Mouse (Mus musculus) heart, postnatal 0 days (tissue): ENCODE measurements at regions not wholly inside any gene's neighbourhood (a gene's known extent, or its start where the extent isn't known, plus 50 kb on each side); places are given as distances from the start of the nearest gene placed in this dataset.

Experiments used
- ATAC-seq: fragments of 200-750 bp; cut with Nextera tagmentation; 2 replicates; pipeline ENCODE4 v1.8.0; 2017; ENCODE audit warnings: low read depth, moderate number of reproducible peaks, moderate library complexity; ENCODE audit not compliant: insufficient read depth
- DNase-seq: peaks from one replicate; pipeline ENCODE4 v3.0.0-alpha.2; 2016; ENCODE audit warnings: low spot score
- H3K27ac ChIP-seq: fragments of 300-500 bp; sonication (generic); 2 replicates; pipeline ENCODE4 v1.5.1; 2014; ENCODE audit warnings: low read depth, mild to moderate bottlenecking
- H3K27me3 ChIP-seq: fragments of 300-500 bp; sonication (generic); 2 replicates; pipeline ENCODE4 v1.6.1; 2014; ENCODE audit warnings: low read length, mixed read lengths; ENCODE audit not compliant: control insufficient read depth, insufficient read depth
- H3K36me3 ChIP-seq: fragments of 300-500 bp; sonication (generic); replicated peaks from 2 replicates; pipeline ENCODE4 v1.6.1; 2014; ENCODE audit warnings: low read length, mixed read lengths; ENCODE audit not compliant: control insufficient read depth, insufficient read depth
- H3K4me1 ChIP-seq: fragments of 300-500 bp; sonication (generic); 2 replicates; pipeline ENCODE4 v1.6.1; 2014; ENCODE audit warnings: antibody characterized with exemption; ENCODE audit not compliant: control insufficient read depth, insufficient read depth
- H3K4me2 ChIP-seq: fragments of 300-500 bp; sonication (generic); 2 replicates; pipeline ENCODE4 v1.6.1; 2014; ENCODE audit warnings: low read depth, mild to moderate bottlenecking, low read length, moderate library complexity
- H3K4me3 ChIP-seq: fragments of 300-500 bp; sonication (generic); 2 replicates; pipeline ENCODE4 v1.5.1; 2014; ENCODE audit warnings: low read depth, low read length
- H3K9ac ChIP-seq: fragments of 300-500 bp; sonication (generic); replicated peaks from 2 replicates; pipeline ENCODE4 v1.6.1; 2014; ENCODE audit warnings: low read depth, low read length, mixed read lengths
- H3K9me3 ChIP-seq: fragments of 300-500 bp; sonication (generic); replicated peaks from 2 replicates; pipeline ENCODE4 v1.6.1; 2016; ENCODE audit warnings: low read length; ENCODE audit not compliant: control insufficient read depth
- CTCF ChIP-seq: IDR thresholded peaks from 2 replicates; pipeline ENCODE4 v1.5.1; 2016; ENCODE audit warnings: antibody characterized with exemption, control low read depth, low read depth
- EP300 ChIP-seq: IDR thresholded peaks from 2 replicates; pipeline ENCODE4 v1.6.1; 2016; ENCODE audit warnings: antibody characterized with exemption, low read depth
- WGBS: fragments of 180-500 bp; shearing (Covaris S2); extraction: QIAGEN DNeasy Blood & Tissue Kit; methylation state at CpG from one replicate; pipeline ENCODE4 v1.1.7; 2014; 5-methylcytosine and 5-hydroxymethylcytosine counted together

GRCm38 (mm10) chr19:36178828-36179251 is 58.9 kb upstream of the Ankrd1 start:
- Histone ChIP-seq H3K27me3 (no peaks in the 10 kb centered on the region), H3K36me3 (no peaks in the 10 kb centered on the region), H3K9me3 (no peaks in the 10 kb centered on the region), H3K4me2 (no peak overlapping the region), H3K4me3 (no peak overlapping the region), H3K9ac (no peak overlapping the region), H3K4me1 (peaks cover 7% of the 10 kb centered on the region; the same call in 1 of the 2 replicates), H3K27ac (peak overlapping the region; percentile 57)
- TF ChIP-seq CTCF (peak; percentile 51), EP300 (no peak)
- ATAC-seq (peak; percentile 83), DNase-seq (peak; percentile 78)
- WGBS: 22% methylated on average over 6 of the region's 6 CpGs

- no peak overlapping the region for H3K4me3 ChIP-seq
- WGBS: 82% methylated on average over 7 of the region's 7 CpGs
- H3K27ac ChIP-seq: no peak overlapping the region
- no peak overlapping the region for H3K4me2 ChIP-seq
- no peak for TF ChIP-seq CTCF
- no peak for TF ChIP-seq EP300
- no peaks in the 10 kb centered on the region for H3K9me3 ChIP-seq
- H3K27me3 ChIP-seq: no peaks in the 10 kb centered on the region
- DNase-seq: no peak
- no peaks in the 10 kb centered on the region for H3K36me3 ChIP-seq
- H3K9ac ChIP-seq: no peak overlapping the region
- no peak for ATAC-seq
- peaks cover 7% of the 10 kb centered on the region; the same call in 1 of the 2 replicates for H3K4me1 ChIP-seq
Observed at GRCm38 (mm10) chr19:36180329-36180728, 60.4 kb upstream of the Ankrd1 start.

- no peak overlapping the region for H3K4me3 ChIP-seq
- no peaks in the 10 kb centered on the region for H3K36me3 ChIP-seq
- no peak overlapping the region for H3K9ac ChIP-seq
- H3K27me3 ChIP-seq: no peaks in the 10 kb centered on the region
- peaks cover 7% of the 10 kb centered on the region; the same call in 1 of the 2 replicates for H3K4me1 ChIP-seq
- WGBS: 77% methylated on average over 2 of the region's 2 CpGs
- no peaks in the 10 kb centered on the region for H3K9me3 ChIP-seq
- DNase-seq (no peak), ATAC-seq (no peak)
- H3K27ac ChIP-seq: no peak overlapping the region
- no peak for TF ChIP-seq CTCF
- TF ChIP-seq EP300: no peak
- no peak overlapping the region for H3K4me2 ChIP-seq
Observed at GRCm38 (mm10) chr19:36181535-36181934, 61.6 kb upstream of the Ankrd1 start.

GRCm38 (mm10) chr19:36183127-36183526 is 63.2 kb upstream of the Ankrd1 start:
- TF ChIP-seq CTCF (peak; percentile 97), EP300 (no peak)
- Histone ChIP-seq H3K4me2 (no peak overlapping the region), H3K36me3 (no peaks in the 10 kb centered on the region), H3K9me3 (no peaks in the 10 kb centered on the region), H3K27me3 (no peaks in the 10 kb centered on the region), H3K4me1 (peaks cover 10% of the 10 kb centered on the region; the same call in 1 of the 2 replicates), H3K27ac (no peak overlapping the region), H3K4me3 (no peak overlapping the region), H3K9ac (no peak overlapping the region)
- WGBS: 6% methylated on average over 2 of the region's 2 CpGs
- DNase-seq (peak; percentile 89), ATAC-seq (peak; percentile 83)

GRCm38 (mm10) chr19:36189662-36190061 is 69.8 kb upstream of the Ankrd1 start:
- no peak overlapping the region for H3K27ac ChIP-seq
- DNase-seq: no peak
- no peak overlapping the region for H3K4me2 ChIP-seq
- no peak for ATAC-seq
- no peak overlapping the region for H3K4me3 ChIP-seq
- H3K9me3 ChIP-seq: peaks cover 6% of the 10 kb centered on the region; the same call in 1 of the 2 replicates
- 94% methylated on average over 5 of the region's 5 CpGs for WGBS
- H3K4me1 ChIP-seq: peaks cover 7% of the 10 kb centered on the region
- H3K27me3 ChIP-seq: no peaks in the 10 kb centered on the region
- no peaks in the 10 kb centered on the region for H3K36me3 ChIP-seq
- TF ChIP-seq EP300 (no peak), CTCF (no peak)
- H3K9ac ChIP-seq: no peak overlapping the region

GRCm38 (mm10) chr19:36191641-36192040 is 71.7 kb upstream of the Ankrd1 start:
- TF ChIP-seq EP300 (no peak), CTCF (no peak)
- no peak for ATAC-seq
- Histone ChIP-seq H3K36me3 (no peaks in the 10 kb centered on the region), H3K9me3 (peaks cover 6% of the 10 kb centered on the region; the same call in 1 of the 2 replicates), H3K9ac (no peak overlapping the region), H3K4me1 (peaks cover 7% of the 10 kb centered on the region), H3K27ac (no peak overlapping the region), H3K4me3 (no peak overlapping the region), H3K4me2 (no peak overlapping the region), H3K27me3 (no peaks in the 10 kb centered on the region)
- WGBS: 85% methylated on average over 7 of the region's 7 CpGs
- DNase-seq: no peak
